Mouse (Mus musculus) heart, postnatal 0 days (tissue): ENCODE measurements around the gene Eln.

Experiments
- CTCF ChIP-seq: IDR thresholded peaks from 2 replicates; pipeline ENCODE4 v1.5.1; 2016; ENCODE audit warnings: antibody characterized with exemption, control low read depth, low read depth
- EP300 ChIP-seq: IDR thresholded peaks from 2 replicates; pipeline ENCODE4 v1.6.1; 2016; ENCODE audit warnings: antibody characterized with exemption, low read depth

GRCm38 (mm10) chr5:134783794-134784193 is 36.7 kb upstream of the Eln start:
- TF ChIP-seq CTCF (no peak), EP300 (no peak)
